Comparison of ENCODE assay signal across 12 mouse cellular contexts in the genomic region with DNA sequence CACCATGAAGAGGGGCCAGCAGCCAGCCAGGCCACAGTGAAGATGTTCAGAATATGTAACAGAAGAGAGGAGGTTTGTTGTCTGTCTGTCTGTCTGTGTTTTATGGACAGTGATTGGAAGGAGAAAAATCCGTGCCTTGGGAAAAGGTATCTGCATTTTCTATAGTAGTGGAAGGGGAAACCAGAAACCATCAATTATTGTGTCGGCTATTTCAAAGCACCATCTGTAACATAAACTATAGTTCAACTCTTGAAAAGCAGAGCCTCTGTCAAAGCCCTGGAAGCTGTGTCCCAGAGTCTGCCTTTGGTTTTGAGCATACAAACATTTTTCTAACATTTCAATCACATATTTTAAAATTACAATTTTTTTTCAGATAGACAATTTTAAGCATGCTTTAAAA. TPM values are rescaled to one million over a fixed set of nuclear protein-coding genes. Genes with fewer than 3 reads are reported as not detected.
DNase-seq lines count a peak whose midpoint lies in the region; ATAC-seq lines count a peak whose summit lies in the region.
"Had no signal": no experiment of that assay in that cellular context is flagged by ENCODE, and none has a peak within 500 bp of the region (broad histone marks: within the 10 kb centered on the region; RNA-seq: fewer than 3 reads in every experiment).

No protein-coding gene starts in this region.

- no peak for ATAC-seq in hindbrain, embryonic 11.5 days (ENCODE audit: low FRiP score)
- no peak for ATAC-seq in hindbrain, embryonic 16.5 days
- ATAC-seq in neural tube, embryonic 12.5 days (ENCODE audit: low FRiP score, low read depth) = no peak
- no peak for ATAC-seq in neural tube, embryonic 15.5 days (ENCODE audit: low FRiP score)
- ATAC-seq in intestine, embryonic 16.5 days = no peak
- ATAC-seq in stomach, embryonic 16.5 days (ENCODE audit: insufficient read depth, low FRiP score) = no peak
- no peak for ATAC-seq in megakaryocyte progenitor cell, adult 5-6 weeks (replicated peaks; ENCODE audit: poor library complexity)

- peak; percentile 18 for DNase-seq in hindbrain, embryonic 11.5 days (ENCODE audit: low spot score)
- no peak for DNase-seq in thymus, postnatal 36 days
- DNase-seq: cerebellum, adult 9-11 months; right cerebral cortex, adult 18-20 months; thymus, postnatal 4 days had no signal

- no peaks in the 10 kb centered on the region for H3K9me3 ChIP-seq in hindbrain, embryonic 11.5 days (ENCODE audit: control insufficient read depth, low read length)
- no peaks in the 10 kb centered on the region for H3K9me3 ChIP-seq in hindbrain, embryonic 16.5 days (ENCODE audit: control insufficient read depth, low read length)
- H3K9me3 ChIP-seq in neural tube, embryonic 12.5 days = no peaks in the 10 kb centered on the region
- H3K9me3 ChIP-seq in neural tube, embryonic 15.5 days (replicated peaks) = no peaks in the 10 kb centered on the region
- no peaks in the 10 kb centered on the region for H3K9me3 ChIP-seq in intestine, embryonic 16.5 days (ENCODE audit: control insufficient read depth, low read length)
- H3K9me3 ChIP-seq in stomach, embryonic 16.5 days (replicated peaks; ENCODE audit: control insufficient read depth, low read length) = no peaks in the 10 kb centered on the region

- no peak overlapping the region for H3K4me2 ChIP-seq in hindbrain, embryonic 11.5 days (replicated peaks; ENCODE audit: low read depth, low read length)
- no peak overlapping the region for H3K4me2 ChIP-seq in hindbrain, embryonic 16.5 days (ENCODE audit: low read length)
- H3K4me2 ChIP-seq in neural tube, embryonic 12.5 days (replicated peaks) = 0 out of 2 replicates have a peak overlapping the region, but pooled peaks have one; percentile 24
- H3K4me2 ChIP-seq in neural tube, embryonic 15.5 days = no peak overlapping the region
- H3K4me2 ChIP-seq in intestine, embryonic 16.5 days (ENCODE audit: low read depth, low read length) = peak overlapping the region; percentile 40
- peak overlapping the region; percentile 63 for H3K4me2 ChIP-seq in stomach, embryonic 16.5 days (ENCODE audit: low read depth, low read length)

- no peak overlapping the region for H3K9ac ChIP-seq in hindbrain, embryonic 11.5 days (ENCODE audit: low read depth, low read length)
- no peak overlapping the region for H3K9ac ChIP-seq in hindbrain, embryonic 16.5 days (ENCODE audit: low read depth, low read length)
- no peak overlapping the region for H3K9ac ChIP-seq in neural tube, embryonic 12.5 days
- H3K9ac ChIP-seq in neural tube, embryonic 15.5 days (replicated peaks) = no peak overlapping the region
- peak overlapping the region; percentile 53 for H3K9ac ChIP-seq in intestine, embryonic 16.5 days (ENCODE audit: low read depth, low read length)
- peak overlapping the region; percentile 70 for H3K9ac ChIP-seq in stomach, embryonic 16.5 days (ENCODE audit: low read length)

- 25% methylated on average over 2 of the region's 2 CpGs for WGBS in hindbrain, embryonic 11.5 days
- WGBS in hindbrain, embryonic 16.5 days = 49% methylated on average over 2 of the region's 2 CpGs
- 3% methylated on average over 2 of the region's 2 CpGs for WGBS in neural tube, embryonic 12.5 days
- 21% methylated on average over 2 of the region's 2 CpGs for WGBS in neural tube, embryonic 15.5 days
- WGBS in intestine, embryonic 16.5 days = 39% methylated on average over 2 of the region's 2 CpGs
- WGBS in stomach, embryonic 16.5 days = 10% methylated on average over 2 of the region's 2 CpGs

- no peak overlapping the region for H3K27ac ChIP-seq in hindbrain, embryonic 11.5 days (ENCODE audit: low read depth, low read length)
- no peak overlapping the region for H3K27ac ChIP-seq in hindbrain, embryonic 16.5 days (ENCODE audit: low read depth, low read length)
- no peak overlapping the region for H3K27ac ChIP-seq in neural tube, embryonic 12.5 days
- H3K27ac ChIP-seq in neural tube, embryonic 15.5 days (replicated peaks) = no peak overlapping the region
- peak overlapping the region; percentile 40 for H3K27ac ChIP-seq in intestine, embryonic 16.5 days (ENCODE audit: low read length)
- peak overlapping the region; percentile 70 for H3K27ac ChIP-seq in stomach, embryonic 16.5 days (ENCODE audit: low read length)
- H3K27ac ChIP-seq: layer of hippocampus, adult 2 months had no signal

- H3K4me3 ChIP-seq in hindbrain, embryonic 11.5 days (ENCODE audit: low read depth, low read length) = no peak overlapping the region
- no peak overlapping the region for H3K4me3 ChIP-seq in hindbrain, embryonic 16.5 days (ENCODE audit: low read length)
- H3K4me3 ChIP-seq in neural tube, embryonic 12.5 days = no peak overlapping the region
- no peak overlapping the region for H3K4me3 ChIP-seq in neural tube, embryonic 15.5 days (replicated peaks)
- peak overlapping the region; percentile 37 for H3K4me3 ChIP-seq in intestine, embryonic 16.5 days (ENCODE audit: low read length)
- peak overlapping the region; percentile 53 for H3K4me3 ChIP-seq in stomach, embryonic 16.5 days (replicated peaks; ENCODE audit: low read length)

- H3K27me3 ChIP-seq in hindbrain, embryonic 11.5 days (ENCODE audit: control insufficient read depth, insufficient read depth, low read length) = no peaks in the 10 kb centered on the region
- H3K27me3 ChIP-seq in hindbrain, embryonic 16.5 days (replicated peaks; ENCODE audit: control insufficient read depth, insufficient read depth, low read length) = peaks cover 3% of the 10 kb centered on the region; the same call in 1 of the 2 replicates
- H3K27me3 ChIP-seq in neural tube, embryonic 12.5 days (replicated peaks) = no peaks in the 10 kb centered on the region
- peaks cover 8% of the 10 kb centered on the region for H3K27me3 ChIP-seq in neural tube, embryonic 15.5 days (replicated peaks)
- H3K27me3 ChIP-seq in intestine, embryonic 16.5 days (replicated peaks; ENCODE audit: control insufficient read depth, insufficient read depth, low read length) = no peaks in the 10 kb centered on the region
- H3K27me3 ChIP-seq in stomach, embryonic 16.5 days (ENCODE audit: control insufficient read depth, insufficient read depth, low read length) = no peaks in the 10 kb centered on the region

- H3K4me1 ChIP-seq in hindbrain, embryonic 11.5 days (replicated peaks; ENCODE audit: control insufficient read depth, insufficient read depth, low read length) = no peaks in the 10 kb centered on the region
- no peaks in the 10 kb centered on the region for H3K4me1 ChIP-seq in hindbrain, embryonic 16.5 days (ENCODE audit: control insufficient read depth, insufficient read depth, low read depth, low read length)
- H3K4me1 ChIP-seq in neural tube, embryonic 12.5 days = no peaks in the 10 kb centered on the region
- H3K4me1 ChIP-seq in neural tube, embryonic 15.5 days = peaks cover 6% of the 10 kb centered on the region; the same call in 1 of the 2 replicates
- peaks cover 20% of the 10 kb centered on the region for H3K4me1 ChIP-seq in intestine, embryonic 16.5 days (ENCODE audit: control insufficient read depth, insufficient read depth, low read length)
- peaks cover 23% of the 10 kb centered on the region for H3K4me1 ChIP-seq in stomach, embryonic 16.5 days (ENCODE audit: control insufficient read depth, insufficient read depth, low read length)

- H3K36me3 ChIP-seq in hindbrain, embryonic 11.5 days (ENCODE audit: control insufficient read depth, insufficient read depth, low read length) = no peaks in the 10 kb centered on the region
- H3K36me3 ChIP-seq in hindbrain, embryonic 16.5 days (ENCODE audit: control insufficient read depth, insufficient read depth, low read length) = no peaks in the 10 kb centered on the region
- H3K36me3 ChIP-seq in neural tube, embryonic 12.5 days = no peaks in the 10 kb centered on the region
- no peaks in the 10 kb centered on the region for H3K36me3 ChIP-seq in neural tube, embryonic 15.5 days
- no peaks in the 10 kb centered on the region for H3K36me3 ChIP-seq in intestine, embryonic 16.5 days (ENCODE audit: control insufficient read depth, insufficient read depth, low read length)
- no peaks in the 10 kb centered on the region for H3K36me3 ChIP-seq in stomach, embryonic 16.5 days (ENCODE audit: control insufficient read depth, insufficient read depth, low read length)

RNA-seq across cellular contexts. Expression of gene Cmss1, which starts 55.8 kb away (rescaled TPM):
- 48.6 and 51.1 TPM in 2 replicates for polyA plus RNA-seq in hindbrain, embryonic 11.5 days (2014; fragmentation: Nextera tagmentation; extraction: Ambion mirVana)
- polyA plus RNA-seq in hindbrain, embryonic 16.5 days (2015; fragmentation: Nextera tagmentation; extraction: Ambion mirVana) = 36.0 and 38.4 TPM in 2 replicates
- 37.9 and 43.7 TPM in 2 replicates for polyA plus RNA-seq in neural tube, embryonic 12.5 days (2016; fragmentation: Nextera tagmentation; extraction: Ambion mirVana)
- 40.0 and 43.7 TPM in 2 replicates for polyA plus RNA-seq in neural tube, embryonic 15.5 days (2015; fragmentation: Nextera tagmentation; extraction: Ambion mirVana)
- 35.1 and 41.4 TPM in 2 replicates for polyA plus RNA-seq in intestine, embryonic 16.5 days (2015; fragmentation: Nextera tagmentation; extraction: Ambion mirVana)
- 35.3 and 39.5 TPM in 2 replicates for polyA plus RNA-seq in stomach, embryonic 16.5 days (2015; fragmentation: Nextera tagmentation; extraction: Ambion mirVana)
- 31.4 and 38.5 TPM in 2 replicates for total RNA-seq in megakaryocyte progenitor cell, adult 5-6 weeks (2015)
- total RNA-seq in megakaryocyte progenitor cell, adult 5-6 weeks (2017) = 74.3 and 80.6 TPM in 2 replicates

Comparison
In these comparisons a context has a peak if more than half of its experiments do, and no peak if none do; other contexts are left out.
1. H3K4me2 ChIP-seq: peak in neural tube, embryonic 12.5 days (single experiment), intestine, embryonic 16.5 days (single experiment) and stomach, embryonic 16.5 days (single experiment); none in hindbrain, embryonic 11.5 days (single experiment), hindbrain, embryonic 16.5 days (single experiment) and neural tube, embryonic 15.5 days (single experiment).
2. H3K27ac ChIP-seq: peak in intestine, embryonic 16.5 days (single experiment) and stomach, embryonic 16.5 days (single experiment); none in hindbrain, embryonic 11.5 days (single experiment), hindbrain, embryonic 16.5 days (single experiment), neural tube, embryonic 12.5 days (single experiment) and neural tube, embryonic 15.5 days (single experiment).
3. H3K4me3 ChIP-seq: peak in intestine, embryonic 16.5 days (single experiment) and stomach, embryonic 16.5 days (single experiment); none in hindbrain, embryonic 11.5 days (single experiment), hindbrain, embryonic 16.5 days (single experiment), neural tube, embryonic 12.5 days (single experiment) and neural tube, embryonic 15.5 days (single experiment).
4. H3K9ac ChIP-seq: peak in intestine, embryonic 16.5 days (single experiment) and stomach, embryonic 16.5 days (single experiment); none in hindbrain, embryonic 11.5 days (single experiment), hindbrain, embryonic 16.5 days (single experiment), neural tube, embryonic 12.5 days (single experiment) and neural tube, embryonic 15.5 days (single experiment).